Mouse (Mus musculus): ENCODE measurements around the gene Lgalsl. TPM values are rescaled to one million over a fixed set of nuclear protein-coding genes. Genes with fewer than 3 reads are reported as not detected.

The Lgalsl gene
- polyA plus RNA-seq, 1 experiment from 2014 or later, result 19.7 TPM

DNA sequence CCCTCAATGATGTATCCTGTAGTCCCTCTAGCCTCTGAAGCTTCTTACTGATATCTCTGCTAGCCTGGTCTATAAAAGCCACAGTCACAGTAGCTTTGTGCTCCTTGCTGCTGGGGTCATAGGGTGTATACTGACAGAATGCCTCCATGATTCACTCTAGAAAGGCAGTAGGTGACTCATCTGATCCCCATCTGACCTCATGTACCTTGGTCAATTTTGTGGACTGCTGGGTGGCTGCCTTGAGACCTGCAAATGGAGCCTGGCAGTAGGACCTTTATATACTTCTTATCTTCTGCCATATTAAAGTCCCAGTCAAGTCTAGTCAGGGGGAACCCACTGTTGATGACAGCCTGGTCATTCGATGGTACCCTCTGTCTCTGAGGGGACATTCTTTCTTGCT is 47.4 kb downstream of the Lgalsl start:
- H3K27ac ChIP-seq (ENCODE audit: low read depth, low read length), result no peak overlapping the region
- H3K4me1 ChIP-seq (replicated peaks; ENCODE audit: control insufficient read depth, insufficient read depth, low read length), result no peaks in the 10 kb centered on the region
- 94% methylated on average over 1 of the region's 1 CpGs for WGBS

DNA sequence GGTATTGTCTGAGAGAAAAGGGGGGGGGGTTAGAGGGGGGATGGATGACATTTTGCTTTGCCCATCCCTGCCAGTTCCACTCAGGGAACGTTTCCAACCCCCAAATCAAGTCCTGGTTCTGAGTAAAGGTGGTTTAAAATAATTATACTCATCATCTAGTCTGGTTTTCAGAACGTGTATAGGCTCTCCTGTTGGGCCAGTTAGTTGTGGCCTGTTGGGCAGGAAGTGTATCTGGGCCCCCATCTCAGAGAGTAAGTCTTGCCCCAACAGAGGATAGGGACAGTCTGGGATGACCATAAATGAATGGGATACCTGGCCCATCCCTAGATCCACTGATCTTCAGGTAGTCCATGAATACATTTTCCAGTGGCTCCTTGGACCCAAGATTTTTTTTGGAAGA is 48.2 kb downstream of the Lgalsl start:
- ATAC-seq (ENCODE audit: low FRiP score) (no peak), DNase-seq (ENCODE audit: low spot score) (no peak)
- no peaks in the 10 kb centered on the region for H3K27me3 ChIP-seq (ENCODE audit: control insufficient read depth, insufficient read depth, low read length)
- H3K4me2 ChIP-seq (replicated peaks; ENCODE audit: low read depth, low read length), result no peak overlapping the region
- no peak overlapping the region for H3K9ac ChIP-seq (ENCODE audit: low read depth, low read length)
- no peaks in the 10 kb centered on the region for H3K4me1 ChIP-seq (replicated peaks; ENCODE audit: control insufficient read depth, insufficient read depth, low read length)
- no peaks in the 10 kb centered on the region for H3K9me3 ChIP-seq (ENCODE audit: control insufficient read depth, low read length)
- no peak overlapping the region for H3K4me3 ChIP-seq (ENCODE audit: low read depth, low read length)
- WGBS, result 66% methylated on average over 2 of the region's 2 CpGs
- H3K27ac ChIP-seq (ENCODE audit: low read depth, low read length), result no peak overlapping the region
- no peaks in the 10 kb centered on the region for H3K36me3 ChIP-seq (ENCODE audit: control insufficient read depth, insufficient read depth, low read length)

More for the DNA sequence above, 47.4 kb downstream of the Lgalsl start:
- no peaks in the 10 kb centered on the region for H3K36me3 ChIP-seq (ENCODE audit: control insufficient read depth, insufficient read depth, low read length)
- H3K9ac ChIP-seq (ENCODE audit: low read depth, low read length), result no peak overlapping the region
- no peak overlapping the region for H3K4me2 ChIP-seq (replicated peaks; ENCODE audit: low read depth, low read length)
- DNase-seq (ENCODE audit: low spot score) (no peak), ATAC-seq (ENCODE audit: low FRiP score) (no peak)
- H3K4me3 ChIP-seq (ENCODE audit: low read depth, low read length), result no peak overlapping the region
- H3K9me3 ChIP-seq (ENCODE audit: control insufficient read depth, low read length), result no peaks in the 10 kb centered on the region
- H3K27me3 ChIP-seq (ENCODE audit: control insufficient read depth, insufficient read depth, low read length), result no peaks in the 10 kb centered on the region

DNA sequence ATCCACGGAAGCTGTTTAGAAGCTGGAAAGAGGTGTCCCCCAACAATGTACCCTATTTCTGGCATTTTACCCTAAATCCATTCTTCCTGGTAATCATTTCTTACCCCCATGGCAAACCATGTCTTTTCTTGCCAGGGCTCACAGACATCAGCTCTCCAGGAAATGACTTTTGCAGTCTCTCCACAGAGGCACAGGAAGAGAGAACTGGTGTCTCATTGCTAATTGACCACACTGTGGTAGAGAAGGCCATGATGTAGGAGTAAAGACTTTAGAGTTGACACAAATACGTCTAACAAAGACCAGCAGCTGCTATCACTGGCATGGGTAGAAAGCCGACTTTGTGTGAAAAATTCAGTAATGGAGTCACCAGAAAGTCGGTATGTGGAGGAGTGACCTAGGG is 50.5 kb downstream of the Lgalsl start:
- Histone ChIP-seq H3K4me1 (replicated peaks; ENCODE audit: control insufficient read depth, insufficient read depth, low read length) (no peaks in the 10 kb centered on the region), H3K4me3 (ENCODE audit: low read depth, low read length) (no peak overlapping the region), H3K36me3 (ENCODE audit: control insufficient read depth, insufficient read depth, low read length) (no peaks in the 10 kb centered on the region), H3K27me3 (ENCODE audit: control insufficient read depth, insufficient read depth, low read length) (no peaks in the 10 kb centered on the region), H3K4me2 (replicated peaks; ENCODE audit: low read depth, low read length) (no peak overlapping the region), H3K27ac (ENCODE audit: low read depth, low read length) (no peak overlapping the region), H3K9me3 (ENCODE audit: control insufficient read depth, low read length) (no peaks in the 10 kb centered on the region), H3K9ac (ENCODE audit: low read depth, low read length) (no peak overlapping the region)
- DNase-seq (ENCODE audit: low spot score), result no peak
- WGBS, result 85% methylated on average over 4 of the region's 4 CpGs
- no peak for ATAC-seq (ENCODE audit: low FRiP score)

DNA sequence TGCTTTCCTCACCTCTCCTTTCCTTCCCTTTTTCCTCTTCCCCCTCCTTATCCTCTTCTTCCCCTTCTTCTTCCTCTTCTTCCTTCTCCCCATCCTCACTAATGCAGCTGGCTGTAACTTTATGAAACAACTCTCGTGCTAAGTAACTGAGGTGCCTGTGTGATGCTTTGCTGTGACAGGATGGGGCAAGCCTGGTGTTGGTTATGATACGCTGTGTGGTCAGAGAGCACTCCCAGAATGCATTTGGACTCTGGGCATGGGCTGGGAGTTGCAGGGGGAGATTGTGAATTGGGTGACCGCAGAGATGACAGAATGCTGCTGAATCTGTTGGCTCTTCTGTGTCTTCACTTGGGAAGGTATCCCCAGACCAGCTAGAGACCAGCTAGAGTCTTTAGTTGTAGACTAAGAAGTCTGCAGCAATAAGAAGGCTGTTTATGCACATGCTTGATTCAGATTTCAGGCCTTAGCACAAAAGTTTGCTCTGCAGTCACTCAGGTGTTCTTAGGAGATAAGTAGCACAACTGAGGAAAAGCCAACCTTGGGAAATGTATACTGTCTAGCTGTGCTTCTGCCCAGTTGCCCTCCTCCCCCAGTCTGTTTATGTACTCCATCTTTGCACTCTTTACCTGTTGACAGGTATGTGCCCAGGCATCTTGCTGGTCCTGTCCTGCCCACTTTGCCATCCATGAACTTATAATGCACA is 51.8 kb downstream of the Lgalsl start:
- Histone ChIP-seq H3K27me3 (ENCODE audit: control insufficient read depth, insufficient read depth, low read length) (no peaks in the 10 kb centered on the region), H3K9me3 (ENCODE audit: control insufficient read depth, low read length) (no peaks in the 10 kb centered on the region), H3K4me3 (ENCODE audit: low read depth, low read length) (no peak overlapping the region), H3K4me1 (replicated peaks; ENCODE audit: control insufficient read depth, insufficient read depth, low read length) (no peaks in the 10 kb centered on the region), H3K9ac (ENCODE audit: low read depth, low read length) (no peak overlapping the region), H3K36me3 (ENCODE audit: control insufficient read depth, insufficient read depth, low read length) (no peaks in the 10 kb centered on the region), H3K27ac (ENCODE audit: low read depth, low read length) (no peak overlapping the region), H3K4me2 (replicated peaks; ENCODE audit: low read depth, low read length) (no peak overlapping the region)
- DNase-seq (ENCODE audit: low spot score) (no peak), ATAC-seq (ENCODE audit: low FRiP score) (no peak)
- 89% methylated on average over 3 of the region's 3 CpGs for WGBS

DNA sequence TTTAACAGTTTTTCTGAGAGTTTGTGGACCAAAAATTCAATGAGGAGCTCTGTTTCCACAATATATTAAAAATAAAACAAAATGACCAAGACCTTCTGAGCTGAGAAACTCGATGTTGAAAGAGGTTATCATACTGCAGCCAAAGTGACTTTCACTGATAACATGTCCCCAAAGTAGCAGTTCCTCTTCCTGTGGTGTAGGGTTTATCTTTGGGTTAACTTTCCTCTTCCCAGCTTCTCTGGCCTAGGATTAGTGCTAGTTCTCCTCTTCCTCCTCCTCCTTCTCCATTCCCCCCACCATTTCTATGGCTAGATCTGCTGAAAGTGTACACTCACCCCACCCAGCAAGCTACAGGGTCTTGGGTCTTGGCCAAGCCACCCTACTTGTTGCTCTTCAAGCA is 52.6 kb downstream of the Lgalsl start:
- H3K9me3 ChIP-seq (ENCODE audit: control insufficient read depth, low read length), result no peaks in the 10 kb centered on the region
- 72% methylated on average over 1 of the region's 1 CpGs for WGBS
- H3K27me3 ChIP-seq (ENCODE audit: control insufficient read depth, insufficient read depth, low read length), result no peaks in the 10 kb centered on the region
- no peak overlapping the region for H3K9ac ChIP-seq (ENCODE audit: low read depth, low read length)
- no peaks in the 10 kb centered on the region for H3K4me1 ChIP-seq (replicated peaks; ENCODE audit: control insufficient read depth, insufficient read depth, low read length)
- ATAC-seq (ENCODE audit: low FRiP score) (no peak), DNase-seq (ENCODE audit: low spot score) (no peak)
- no peak overlapping the region for H3K4me2 ChIP-seq (replicated peaks; ENCODE audit: low read depth, low read length)
- no peak overlapping the region for H3K4me3 ChIP-seq (ENCODE audit: low read depth, low read length)
- H3K36me3 ChIP-seq (ENCODE audit: control insufficient read depth, insufficient read depth, low read length), result no peaks in the 10 kb centered on the region
- no peak overlapping the region for H3K27ac ChIP-seq (ENCODE audit: low read depth, low read length)

DNA sequence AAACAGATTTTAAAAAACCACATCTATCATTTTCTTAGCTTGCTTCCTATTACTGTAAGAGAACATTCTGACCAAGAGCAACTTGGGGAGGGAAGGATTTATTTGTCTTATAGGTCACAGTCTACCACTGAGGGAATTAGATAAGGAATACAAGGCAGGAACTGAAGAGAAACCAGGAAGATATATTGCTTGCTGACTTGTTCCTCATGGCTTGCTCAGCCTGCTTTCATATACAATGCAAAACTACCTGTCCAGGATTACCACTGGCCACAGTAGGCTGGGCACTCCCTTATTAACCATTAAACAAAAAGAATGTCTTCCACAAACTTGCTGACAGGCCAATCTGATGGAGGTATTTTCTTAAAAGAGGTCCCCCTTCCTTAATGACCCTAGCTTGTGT is 54.2 kb downstream of the Lgalsl start:
- ATAC-seq (ENCODE audit: low FRiP score) (no peak), DNase-seq (ENCODE audit: low spot score) (no peak)
- Histone ChIP-seq H3K36me3 (ENCODE audit: control insufficient read depth, insufficient read depth, low read length) (no peaks in the 10 kb centered on the region), H3K27ac (ENCODE audit: low read depth, low read length) (no peak overlapping the region), H3K4me1 (replicated peaks; ENCODE audit: control insufficient read depth, insufficient read depth, low read length) (no peaks in the 10 kb centered on the region), H3K9me3 (ENCODE audit: control insufficient read depth, low read length) (no peaks in the 10 kb centered on the region), H3K9ac (ENCODE audit: low read depth, low read length) (no peak overlapping the region), H3K4me3 (ENCODE audit: low read depth, low read length) (no peak overlapping the region), H3K27me3 (ENCODE audit: control insufficient read depth, insufficient read depth, low read length) (no peaks in the 10 kb centered on the region), H3K4me2 (replicated peaks; ENCODE audit: low read depth, low read length) (no peak overlapping the region)

Other genes with a start within 250 kb of the Lgalsl start
- 29.2 and 31.3 TPM in 2 replicates for gene Aftph, start 89.5 kb downstream of the Lgalsl start, polyA plus RNA-seq (2014; fragmentation: Nextera tagmentation; extraction: Ambion mirVana)